Mouse (Mus musculus) lung, postnatal 25 days (tissue): ENCODE results near the gene Muc1.

ENCODE experiments used
- DNase-seq: peaks from one replicate; pipeline ENCODE4 v3.0.0; 2022; ENCODE audit warnings: low spot score

Muc1 gene

DNA sequence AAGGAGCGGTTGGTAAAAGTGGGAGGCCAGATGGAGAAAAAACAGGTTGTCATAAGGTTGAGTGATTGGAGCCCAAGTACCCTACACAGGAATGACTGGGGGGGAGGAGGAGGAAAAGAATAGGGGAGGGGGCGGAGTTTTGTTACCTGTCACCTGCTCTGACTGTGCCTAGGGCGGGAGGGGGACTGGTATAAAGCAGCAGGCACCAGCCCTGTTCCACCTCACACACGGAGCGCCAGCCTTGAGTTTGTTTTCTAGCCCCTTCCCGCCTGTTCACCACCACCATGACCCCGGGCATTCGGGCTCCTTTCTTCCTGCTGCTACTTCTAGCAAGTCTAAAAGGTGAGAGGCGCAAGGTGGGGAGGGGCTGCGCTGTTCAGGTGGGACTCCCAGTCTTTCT lies at the start of gene Muc1:
TSS of gene Muc1 (plus strand) at position 222 of the 400 bp plus-strand sequence.
- peak; percentile 68 for DNase-seq

DNA sequence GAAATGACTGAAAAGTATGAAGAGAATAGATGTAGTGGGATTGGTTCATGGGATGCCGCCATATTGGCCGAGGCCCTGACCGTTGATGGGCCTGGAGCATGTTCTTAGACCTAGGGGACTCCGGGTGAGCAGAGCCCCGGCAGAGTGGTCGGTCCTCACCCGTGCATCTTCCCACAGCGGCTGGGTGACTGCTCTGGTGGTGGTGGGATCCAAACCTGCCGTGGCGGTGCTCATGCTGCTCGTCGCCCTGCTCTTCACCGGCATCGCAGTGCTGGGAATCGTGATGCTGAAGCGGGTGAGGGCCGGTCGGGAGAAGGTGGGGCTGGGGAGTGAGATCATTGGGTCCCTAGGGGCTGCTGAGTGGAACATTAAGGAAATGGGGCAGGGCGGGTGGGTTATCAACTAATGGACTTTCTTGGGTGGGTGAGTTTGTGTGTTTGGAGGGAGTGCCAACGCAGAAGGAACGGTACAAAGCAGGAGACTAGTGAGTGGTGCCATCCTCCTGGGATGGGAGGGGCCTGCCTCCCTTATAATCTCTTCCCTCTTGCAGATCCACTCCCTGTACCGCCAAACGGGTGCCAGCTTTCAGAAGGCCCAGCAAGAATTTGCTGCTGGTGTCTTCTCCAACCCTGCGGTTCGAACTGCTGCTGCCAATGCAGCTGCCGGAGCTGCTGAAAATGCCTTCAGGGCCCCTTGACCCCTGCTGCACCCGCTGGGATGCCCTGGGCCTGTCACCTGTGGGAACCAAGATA lies 46.9 kb upstream of the Muc1 start:
- DNase-seq: no peak

DNA sequence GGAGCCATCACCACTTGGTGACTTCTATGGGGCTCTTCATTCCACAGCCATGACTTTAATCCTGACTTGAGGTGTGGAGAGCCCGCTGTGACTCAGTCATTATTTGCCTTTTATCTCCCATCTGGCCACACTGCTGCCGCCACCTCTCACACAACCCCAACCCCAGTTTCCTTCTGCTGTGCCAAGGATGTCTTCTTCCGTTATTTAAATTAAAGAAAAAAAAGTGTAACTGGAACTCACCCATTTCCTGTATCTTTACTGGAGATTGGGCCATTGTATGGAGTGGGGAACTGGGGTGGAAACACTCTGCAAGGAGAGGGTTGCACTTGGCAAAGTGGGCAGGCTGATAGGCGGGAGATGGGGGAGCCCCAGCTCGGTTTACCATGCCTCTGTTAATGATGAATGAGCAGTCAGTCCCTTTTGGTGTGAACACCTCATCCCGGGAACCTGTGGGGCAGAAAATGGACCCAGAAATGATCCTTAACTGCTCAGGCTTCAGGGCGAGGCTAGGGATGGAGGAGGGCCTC lies 46.3 kb upstream of the Muc1 start:
- DNase-seq: no peak

DNA sequence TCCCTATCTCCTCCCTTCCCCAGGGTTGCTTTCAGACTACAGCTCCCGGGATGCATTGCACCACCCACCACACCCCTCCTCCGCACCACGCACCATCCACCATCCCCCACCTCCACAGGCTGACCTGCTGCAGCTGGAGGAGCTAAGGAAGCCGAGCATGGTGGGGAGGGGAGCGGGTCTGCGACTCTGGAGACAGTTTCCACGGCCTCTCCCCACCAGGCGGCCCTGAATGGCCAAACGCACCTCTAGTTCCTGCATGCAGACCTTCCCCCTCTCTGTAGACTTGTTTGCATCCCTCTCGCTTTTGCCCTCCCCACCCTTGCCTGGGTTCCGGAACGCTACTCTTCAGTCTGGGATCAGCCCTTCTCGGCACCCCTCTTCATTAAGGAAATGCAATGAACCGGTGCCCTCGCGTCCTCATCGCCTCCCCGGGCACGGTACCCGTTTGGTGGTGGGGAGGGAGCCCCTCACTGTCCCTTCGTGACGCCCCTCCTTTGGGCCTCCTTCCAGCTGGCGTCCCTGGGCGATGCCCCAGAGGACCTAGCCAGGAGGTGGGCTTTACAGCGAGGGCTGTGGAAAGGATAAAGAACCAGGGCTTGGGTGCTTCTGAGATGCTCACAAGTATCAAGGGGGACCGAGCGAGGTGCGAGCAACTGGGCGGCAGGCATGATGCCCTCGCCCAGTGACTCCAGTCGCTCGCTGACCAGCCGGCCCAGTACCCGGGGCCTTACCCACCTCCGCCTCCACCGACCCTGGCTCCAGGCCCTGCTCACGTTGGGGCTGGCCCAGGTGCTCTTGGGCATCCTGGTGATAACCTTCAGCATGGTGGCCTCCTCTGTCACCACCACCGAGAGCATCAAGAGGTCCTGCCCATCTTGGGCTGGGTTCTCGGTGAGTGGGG lies 45.5 kb upstream of the Muc1 start, which contains the start of gene Fam189b:
TSS of gene Fam189b (plus strand) at position 86 of the 901 bp plus-strand sequence.
- DNase-seq: peak; percentile 84

DNA sequence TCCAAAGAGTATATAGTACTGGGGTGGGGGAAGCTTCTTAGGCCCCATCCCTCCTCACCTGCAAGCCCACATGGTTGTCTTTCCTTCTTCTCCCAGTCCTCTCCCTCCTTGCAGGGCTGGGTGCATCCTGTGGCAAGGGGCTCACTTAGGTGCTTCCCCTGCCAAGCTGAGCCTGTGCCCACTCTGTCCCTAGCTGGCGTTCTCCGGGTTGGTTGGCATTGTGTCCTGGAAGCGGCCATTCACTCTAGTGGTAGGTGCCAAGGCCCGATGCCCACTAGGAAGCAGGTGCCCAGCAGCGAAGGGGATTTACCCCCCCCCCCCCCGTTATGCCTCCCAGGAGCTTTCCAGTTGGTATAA lies 44.9 kb upstream of the Muc1 start:
- DNase-seq: no peak

DNA sequence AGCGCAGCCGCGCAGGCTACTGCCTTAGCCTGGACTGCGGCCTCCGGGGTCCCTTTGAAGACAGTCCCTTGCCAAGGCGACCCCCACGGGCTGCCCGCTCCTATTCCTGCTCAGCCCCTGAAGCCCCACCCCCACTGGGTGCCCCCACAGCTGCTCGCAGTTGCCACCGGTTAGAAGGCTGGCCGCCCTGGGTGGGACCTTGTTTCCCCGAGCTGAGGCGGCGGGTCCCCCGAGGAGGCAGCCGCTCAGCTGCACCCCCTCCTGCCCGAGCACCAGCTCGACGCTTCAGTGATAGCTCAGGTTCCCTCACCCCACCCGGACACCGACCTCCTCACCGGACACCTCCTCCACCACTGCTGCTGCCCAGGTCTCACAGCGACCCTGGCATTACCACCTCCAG lies 41.7 kb upstream of the Muc1 start:
- DNase-seq: no peak

DNA sequence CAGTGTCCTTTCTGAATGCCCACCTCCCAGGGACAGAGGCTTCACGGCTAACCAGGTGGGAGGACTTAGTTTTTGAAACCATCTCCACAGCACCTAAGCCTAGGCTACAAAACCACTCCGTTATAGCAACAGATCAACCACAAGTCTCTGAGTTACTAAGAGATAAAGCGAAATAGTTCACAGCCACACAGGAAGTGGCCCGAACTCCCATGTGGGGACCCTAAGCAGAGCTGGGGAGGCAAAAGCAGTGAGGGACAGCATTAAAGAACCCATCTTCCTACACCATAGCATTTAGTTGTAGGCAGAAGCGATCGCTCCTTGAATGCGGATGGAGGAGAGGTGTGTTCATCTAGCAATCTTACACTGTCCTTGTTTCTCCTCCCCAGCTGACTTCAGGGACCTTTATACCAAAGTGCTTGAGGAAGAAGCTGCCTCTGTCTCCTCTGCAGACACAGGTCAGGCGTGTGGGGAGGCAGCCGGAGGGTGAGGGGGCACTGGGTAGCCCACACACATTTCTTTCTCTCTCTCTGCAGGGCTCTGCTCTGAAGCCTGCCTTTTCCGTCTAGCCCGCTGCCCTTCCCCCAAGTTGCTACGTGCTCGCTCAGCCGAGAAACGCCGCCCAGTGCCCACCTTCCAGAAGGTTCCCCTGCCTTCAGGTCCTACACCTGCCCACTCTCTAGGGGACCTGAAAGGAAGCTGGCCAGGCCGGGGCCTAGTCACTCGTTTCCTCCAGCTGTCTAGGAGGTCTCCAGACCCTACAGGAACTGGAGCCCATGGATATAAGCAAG lies 41.0 kb upstream of the Muc1 start:
- no peak for DNase-seq

DNA sequence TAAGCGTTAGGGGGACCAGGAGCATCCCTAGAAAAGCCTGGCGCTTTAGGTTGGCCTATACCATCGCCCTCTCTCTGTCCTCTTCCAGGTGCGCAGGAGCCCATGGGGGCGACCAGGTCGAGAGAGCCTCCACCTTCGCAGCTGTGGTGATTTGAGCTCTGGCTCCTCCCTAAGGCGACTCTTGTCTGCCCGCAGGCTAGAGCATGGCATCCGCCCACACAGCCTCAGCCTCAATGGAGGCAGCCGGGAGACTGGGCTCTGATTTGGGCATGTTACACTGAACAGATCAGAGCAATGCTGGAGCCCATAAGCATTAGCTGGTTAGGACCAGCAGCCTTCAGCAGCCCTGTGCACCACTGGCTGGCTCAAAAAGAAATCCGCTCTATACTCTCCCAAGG lies 40.4 kb upstream of the Muc1 start:
- no peak for DNase-seq

DNA sequence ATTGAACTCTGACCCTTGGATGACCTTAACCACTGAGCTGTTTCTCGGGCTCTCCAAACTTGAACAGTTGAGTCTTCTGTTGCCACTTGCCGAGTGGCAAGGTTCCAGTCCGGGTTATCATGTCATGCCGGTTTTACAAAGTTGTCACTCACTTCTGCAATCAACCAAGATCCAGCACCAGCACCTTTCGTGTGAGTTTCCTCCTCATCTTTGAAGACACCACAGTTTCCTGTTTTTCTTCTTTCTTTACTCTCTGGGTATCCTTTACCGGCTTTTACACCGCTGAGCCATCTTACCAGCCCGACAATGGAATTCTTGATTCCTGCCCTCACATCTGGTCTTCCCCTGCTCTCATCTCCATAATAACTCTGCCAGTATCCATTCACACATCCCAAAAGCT lies 38.4 kb upstream of the Muc1 start:
- DNase-seq: no peak

DNA sequence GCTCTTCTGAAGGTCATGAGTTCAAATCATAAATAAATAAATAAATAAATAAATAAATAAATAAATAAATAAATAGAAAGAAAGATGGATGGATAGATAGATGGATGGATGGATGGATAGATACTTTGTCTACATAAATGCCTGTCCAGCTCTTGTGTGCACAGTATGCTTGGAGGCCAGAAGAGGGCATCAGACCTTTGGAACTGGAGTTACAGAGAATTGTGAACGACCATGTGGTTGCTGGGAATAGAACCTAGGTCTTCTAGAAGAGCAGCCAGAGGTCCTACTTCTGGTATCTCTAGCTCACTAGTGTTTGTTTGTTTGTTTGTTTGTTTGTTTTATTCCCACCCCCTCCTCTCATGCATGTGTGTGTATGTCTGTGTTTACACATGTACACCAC lies 35.5 kb upstream of the Muc1 start:
- no peak for DNase-seq

DNA sequence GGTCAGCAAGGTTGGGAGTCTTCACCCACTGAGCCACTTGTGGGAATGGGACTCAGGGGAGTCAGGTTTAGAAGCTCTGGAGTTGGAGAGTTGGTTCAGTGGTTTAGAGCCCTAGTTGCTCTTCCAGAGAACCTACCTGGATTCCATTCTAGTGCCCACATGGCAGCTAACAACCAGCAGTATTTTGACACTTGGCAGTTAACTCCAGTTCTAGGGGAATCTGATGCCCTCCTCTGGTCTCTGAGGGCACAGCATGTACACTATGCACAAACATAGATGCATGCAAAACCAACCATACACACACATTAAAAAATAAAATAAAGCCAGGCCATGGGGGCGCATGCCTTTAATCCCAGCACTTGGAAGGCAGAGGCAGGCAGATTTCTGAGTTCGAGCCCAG lies 35.0 kb upstream of the Muc1 start:
- DNase-seq: no peak

DNA sequence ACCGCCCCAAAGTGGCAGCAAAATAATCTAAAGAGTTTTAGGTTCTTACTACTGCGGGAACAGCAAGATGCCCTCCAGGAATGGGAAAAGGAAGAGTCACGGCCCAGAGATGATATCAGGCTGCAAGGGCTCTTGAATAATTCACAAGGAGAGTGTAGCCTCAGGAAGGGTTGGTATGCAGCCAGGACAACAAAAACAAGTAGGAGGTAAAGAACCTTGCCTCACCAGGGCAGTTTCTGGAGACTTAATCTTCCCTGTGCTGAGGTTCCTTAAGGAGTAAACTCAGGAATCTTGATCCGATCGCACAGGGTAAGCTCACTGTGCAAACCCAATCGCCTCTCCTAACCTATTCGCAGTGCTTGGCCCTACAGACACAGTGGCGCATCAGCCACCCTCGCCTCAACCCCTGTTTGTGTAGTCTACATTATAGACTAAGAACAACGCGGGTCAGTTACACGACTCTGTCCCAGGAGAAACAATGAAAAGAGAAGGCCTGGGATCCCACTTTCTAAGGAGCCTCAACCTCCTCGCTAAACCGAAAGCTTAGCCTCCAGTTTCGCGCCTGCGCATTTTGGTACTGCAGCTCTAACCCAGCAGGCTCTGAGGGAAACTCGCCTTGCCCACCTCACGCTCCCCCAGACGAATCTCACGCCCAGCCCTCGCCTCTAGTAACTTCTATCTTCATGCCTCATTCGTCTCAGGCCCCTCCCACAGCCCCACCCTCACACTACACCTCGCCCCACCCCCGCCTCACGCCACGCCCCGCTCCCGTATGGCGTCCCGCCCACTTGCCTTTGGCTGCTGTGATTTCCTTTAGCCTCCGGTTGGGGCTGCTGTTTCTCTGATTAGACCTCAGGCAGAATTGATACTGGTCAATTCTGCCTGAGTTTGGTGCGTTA lies 32.6 kb upstream of the Muc1 start:
- DNase-seq: peak; percentile 91

DNA sequence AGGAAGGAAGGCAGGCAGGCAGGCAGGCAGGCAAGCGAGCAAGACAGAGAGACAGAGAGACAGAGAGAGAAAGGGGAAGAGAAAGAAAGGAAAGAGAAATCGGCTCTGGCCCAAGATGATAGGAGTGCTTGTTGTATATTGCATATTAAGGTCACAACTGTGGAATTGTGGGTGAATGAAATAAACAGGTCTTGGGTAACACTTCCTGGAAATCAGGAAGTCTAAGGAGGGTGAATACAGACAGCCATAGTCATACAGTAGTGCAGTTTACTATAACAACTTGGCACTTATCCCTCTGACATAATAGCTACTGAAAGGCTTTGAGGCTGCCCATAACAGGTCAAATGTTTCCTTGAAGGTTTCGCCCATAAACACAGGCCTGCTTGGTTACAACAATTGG lies 29.0 kb upstream of the Muc1 start:
- DNase-seq: no peak

DNA sequence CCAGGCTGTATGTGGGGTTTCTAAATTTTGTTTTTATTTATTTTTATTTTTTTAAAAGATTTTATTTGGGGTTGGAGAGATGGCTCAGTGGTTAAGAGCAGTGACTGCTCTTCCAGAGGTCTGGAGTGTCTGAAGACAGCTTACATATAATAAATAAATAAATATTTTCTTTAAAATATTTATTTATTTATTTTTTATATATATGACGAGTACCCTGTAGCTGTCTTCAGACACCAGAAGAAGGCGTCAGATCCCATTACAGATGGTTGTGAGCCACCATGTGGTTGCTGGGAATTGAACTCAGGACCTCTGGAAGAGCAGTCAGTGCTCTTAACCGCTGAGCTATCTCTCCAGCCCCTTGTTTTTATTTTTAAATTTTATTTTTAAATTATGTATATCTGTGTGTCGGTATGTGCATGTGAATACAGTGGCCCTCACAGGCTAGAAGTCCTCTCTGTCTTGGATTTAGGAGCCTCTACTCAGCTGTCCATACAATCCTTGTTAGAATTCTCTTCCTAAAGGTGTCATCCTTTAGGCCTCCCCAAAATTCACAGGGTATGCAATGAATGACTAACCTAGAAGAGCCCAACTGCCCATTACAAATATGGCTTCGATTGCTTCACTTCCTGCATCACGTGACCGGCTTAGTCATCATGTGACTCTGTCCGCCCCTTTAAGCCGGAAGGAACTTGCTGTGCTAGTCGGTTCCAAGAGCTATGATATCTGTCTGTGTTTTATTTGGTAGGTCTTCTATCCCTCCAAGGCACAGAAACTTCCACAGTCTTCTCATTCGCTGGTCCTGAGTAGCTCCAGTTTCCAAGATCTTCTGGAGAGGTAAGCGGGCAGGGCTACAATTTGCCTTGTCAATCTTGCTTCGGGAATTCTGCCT lies 26.4 kb upstream of the Muc1 start, which contains the start of gene Gba:
TSS of gene Gba (plus strand) at position 676 of the 889 bp plus-strand sequence.
- DNase-seq: peak; percentile 88

DNA sequence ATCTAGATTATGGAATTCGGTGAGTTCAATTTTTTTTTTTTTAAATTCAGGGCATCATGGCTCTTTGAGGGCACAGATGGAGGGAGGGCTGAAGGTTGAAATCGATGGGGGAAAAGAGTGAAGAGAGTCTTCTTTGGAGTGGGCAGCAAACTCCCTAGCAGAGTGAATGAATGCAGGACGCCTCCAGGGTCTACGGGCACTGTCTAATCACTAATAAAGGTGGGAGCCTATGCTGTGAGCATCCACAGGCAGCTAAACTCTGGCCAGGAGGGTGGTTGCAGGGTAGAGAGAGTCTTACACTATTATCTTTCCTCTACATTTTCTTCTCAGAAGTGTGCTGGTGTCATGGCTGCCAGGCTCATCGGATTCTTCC lies 25.7 kb upstream of the Muc1 start:
- no peak for DNase-seq

DNA sequence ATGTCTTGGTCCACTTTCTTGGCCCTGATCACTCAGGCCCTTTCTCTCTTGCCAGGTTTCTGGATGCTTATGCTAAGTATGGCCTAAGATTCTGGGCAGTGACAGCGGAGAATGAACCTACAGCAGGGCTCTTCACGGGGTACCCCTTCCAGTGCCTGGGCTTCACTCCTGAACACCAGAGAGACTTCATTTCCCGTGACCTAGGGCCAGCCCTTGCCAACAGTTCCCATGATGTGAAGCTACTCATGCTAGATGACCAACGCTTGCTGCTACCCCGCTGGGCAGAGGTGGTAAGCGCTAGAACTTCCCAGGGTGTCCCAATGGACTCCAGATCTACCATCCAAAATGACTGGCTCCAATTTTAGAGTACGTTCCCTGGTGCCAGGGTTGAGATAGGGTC lies 22.8 kb upstream of the Muc1 start:
- no peak for DNase-seq

DNA sequence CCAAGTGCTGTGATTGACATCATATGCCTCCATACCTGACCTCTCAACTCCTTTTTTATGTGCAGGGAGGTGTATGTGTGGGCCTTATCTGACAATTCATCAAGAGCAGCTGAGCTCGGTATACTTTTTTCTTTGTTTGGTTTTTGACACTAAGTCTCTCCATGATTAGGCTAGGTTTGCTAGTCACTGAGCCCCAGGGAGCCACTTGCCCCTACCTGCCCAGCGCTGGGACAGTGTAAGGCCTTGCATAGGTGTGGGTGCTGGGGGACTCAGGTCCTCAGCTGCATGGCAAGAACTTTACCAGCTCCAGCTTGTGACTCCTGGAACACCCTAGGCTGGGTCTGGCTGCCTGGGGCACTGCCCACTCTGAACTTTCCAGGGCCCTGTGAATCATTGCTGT lies 22.2 kb upstream of the Muc1 start:
- DNase-seq: no peak

DNA sequence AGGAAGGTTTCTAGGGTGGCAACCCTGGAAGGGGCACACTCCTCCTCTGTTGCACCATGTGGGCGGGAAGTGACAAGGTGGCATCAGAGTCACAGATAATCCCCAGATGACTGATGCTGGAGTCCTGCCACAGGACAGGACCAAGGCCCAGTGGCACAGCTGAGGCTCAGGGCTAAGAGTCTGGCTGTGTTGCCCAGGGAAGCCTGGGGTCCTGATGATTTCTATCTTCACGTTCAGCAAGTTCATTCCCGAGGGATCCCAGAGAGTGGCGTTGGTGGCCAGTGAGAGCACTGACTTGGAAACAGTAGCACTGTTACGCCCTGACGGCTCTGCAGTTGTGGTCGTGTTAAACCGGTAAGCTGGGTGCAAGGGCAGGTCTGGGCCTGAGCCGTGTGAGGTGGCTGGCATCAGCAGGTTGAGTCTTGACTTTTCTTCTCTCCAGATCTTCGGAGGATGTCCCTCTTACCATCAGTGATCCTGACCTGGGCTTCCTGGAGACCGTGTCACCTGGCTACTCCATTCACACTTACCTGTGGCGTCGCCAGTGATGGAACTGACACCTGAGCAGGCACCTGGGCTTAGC lies 20.7 kb upstream of the Muc1 start:
- no peak for DNase-seq

DNA sequence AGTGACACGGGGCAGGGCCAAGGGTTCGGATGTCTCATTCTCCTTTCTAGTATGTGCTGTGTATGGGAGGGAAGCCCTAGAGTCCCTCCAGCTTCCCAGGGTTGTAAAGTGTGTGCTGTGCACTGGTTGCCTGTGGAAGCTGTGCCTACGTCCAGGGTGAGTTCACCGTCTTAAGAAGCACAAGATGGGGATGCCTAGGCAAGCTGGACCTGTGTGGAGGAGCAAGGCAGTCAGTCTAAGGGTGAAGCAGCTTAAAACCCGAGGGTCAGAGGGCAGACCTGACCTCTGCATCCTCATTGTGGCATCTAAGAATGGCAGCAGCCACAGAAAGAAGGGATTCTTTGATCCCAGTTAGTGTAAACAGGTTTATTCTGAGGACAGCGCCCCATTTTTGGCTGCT lies 20.1 kb upstream of the Muc1 start:
- no peak for DNase-seq

DNA sequence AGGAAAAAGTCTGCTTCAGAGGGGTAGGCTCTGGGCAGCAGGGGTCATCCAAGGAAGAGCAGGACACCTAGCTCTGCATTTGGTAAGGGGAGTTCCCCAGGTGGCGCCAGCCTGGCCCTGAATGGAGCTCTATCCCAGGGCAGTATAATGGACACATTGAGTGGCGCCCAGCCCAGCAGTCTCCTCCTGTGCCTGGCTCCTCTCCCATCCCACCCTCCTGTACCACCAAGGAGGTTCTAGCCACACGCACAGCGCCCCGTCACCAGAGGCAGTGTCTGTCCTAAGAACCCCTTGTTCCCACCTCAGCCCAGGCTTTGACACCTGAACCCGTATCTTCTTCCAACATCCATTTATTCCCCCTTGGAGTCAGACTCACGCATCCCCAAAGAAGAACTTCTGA lies 19.1 kb upstream of the Muc1 start:
- no peak for DNase-seq
